Mouse (Mus musculus) skeletal muscle tissue, adult 2 months (tissue): ENCODE measurements around the gene Wdr91.
A peak's percentile ranks its signal among the peaks of the same experiment; 100 is the strongest.

Experiments used
- DNase-seq: peaks from one replicate; pipeline ENCODE4 v3.0.0-alpha.2; 2012; ENCODE audit warnings: low read depth, low spot score

Wdr91 gene

GRCm38 (mm10) chr6:34919146-34919545 lies 8.5 kb upstream of the Wdr91 start:
- DNase-seq = no peak

- no peak for DNase-seq
Measured at GRCm38 (mm10) chr6:34914462-34914861, 3.8 kb upstream of the Wdr91 start.

GRCm38 (mm10) chr6:34913341-34914040 lies 2.8 kb upstream of the Wdr91 start:
- no peak for DNase-seq

GRCm38 (mm10) chr6:34909631-34910345 lies 888 bp downstream of the Wdr91 start:
- no peak for DNase-seq

GRCm38 (mm10) chr6:34907696-34908260 lies 2.9 kb downstream of the Wdr91 start:
- DNase-seq = no peak

- peak; percentile 64 for DNase-seq
Measured at GRCm38 (mm10) chr6:34907121-34907614, 3.5 kb downstream of the Wdr91 start.

- peak; percentile 69 for DNase-seq
Measured at GRCm38 (mm10) chr6:34906661-34907060, 4.0 kb downstream of the Wdr91 start.

- DNase-seq = no peak
Measured at GRCm38 (mm10) chr6:34906125-34906524, 4.6 kb downstream of the Wdr91 start.

GRCm38 (mm10) chr6:34904361-34904760 lies 6.3 kb downstream of the Wdr91 start:
- DNase-seq = no peak

- no peak for DNase-seq
Measured at GRCm38 (mm10) chr6:34903851-34904250, 6.8 kb downstream of the Wdr91 start.

- DNase-seq = no peak
Measured at GRCm38 (mm10) chr6:34903441-34903840, 7.2 kb downstream of the Wdr91 start.

- DNase-seq = no peak
Measured at GRCm38 (mm10) chr6:34902578-34902977, 8.1 kb downstream of the Wdr91 start.

- no peak for DNase-seq
Measured at GRCm38 (mm10) chr6:34901911-34902444, 8.7 kb downstream of the Wdr91 start.

- no peak for DNase-seq
Measured at GRCm38 (mm10) chr6:34900990-34901389, 9.7 kb downstream of the Wdr91 start.

- no peak for DNase-seq
Measured at GRCm38 (mm10) chr6:34899127-34899526, 11.5 kb downstream of the Wdr91 start.

- DNase-seq = no peak
Measured at GRCm38 (mm10) chr6:34896168-34896780, 14.4 kb downstream of the Wdr91 start.

GRCm38 (mm10) chr6:34895569-34895968 lies 15.1 kb downstream of the Wdr91 start:
- no peak for DNase-seq

- DNase-seq = no peak
Measured at GRCm38 (mm10) chr6:34889185-34889584, 21.5 kb downstream of the Wdr91 start.

- no peak for DNase-seq
Measured at GRCm38 (mm10) chr6:34887131-34887850, 23.4 kb downstream of the Wdr91 start.

GRCm38 (mm10) chr6:34884724-34885123 lies 26.0 kb downstream of the Wdr91 start:
- no peak for DNase-seq

- no peak for DNase-seq
Measured at GRCm38 (mm10) chr6:34879911-34880475, 30.7 kb downstream of the Wdr91 start.
